Mouse (Mus musculus) bone marrow, adult 2 months (tissue): ENCODE results near the gene Fdxacb1. TPM values are rescaled to one million over a fixed set of nuclear protein-coding genes. Genes with fewer than 3 reads are reported as not detected.

Experiments used
- H3K27ac ChIP-seq: fragments of 200-500 bp; 2 replicates; pipeline ENCODE4 v1.5.1; 2012; ENCODE audit warnings: low read depth, mild to moderate bottlenecking, control low read depth, inconsistent platforms, low read length; ENCODE audit not compliant: control insufficient read depth, poor library complexity, insufficient read depth
- H3K4me1 ChIP-seq: fragments of 200-500 bp; 2 replicates; pipeline ENCODE4 v1.6.1; 2011; ENCODE audit warnings: low read length; ENCODE audit not compliant: control insufficient read depth, insufficient read depth
- H3K4me3 ChIP-seq: fragments of 200-500 bp; replicated peaks from 2 replicates; pipeline ENCODE3; 2011; ENCODE audit warnings: mild to moderate bottlenecking, low read depth, low read length, control low read depth; ENCODE audit not compliant: control insufficient read depth
- CTCF ChIP-seq: fragments of 200-500 bp; IDR thresholded peaks from 2 replicates; pipeline ENCODE4 v1.5.1; 2011; ENCODE audit warnings: low read length, control low read depth; ENCODE audit not compliant: control insufficient read depth, insufficient read depth
- POLR2A ChIP-seq: fragments of 200-500 bp; IDR thresholded peaks from 2 replicates; pipeline ENCODE4 v1.6.1; 2011; ENCODE audit warnings: low read depth, mild to moderate bottlenecking, control low read depth, low read length, borderline replicate concordance; ENCODE audit not compliant: control insufficient read depth
- WGBS: fragments of 180-500 bp; shearing (Covaris S2); methylation state at CpG from one replicate; pipeline ENCODE4 v1.1.7; 2018; 5-methylcytosine and 5-hydroxymethylcytosine counted together
- polyA plus RNA-seq: library from polyadenylated mRNA; stranded (reverse); fragments of >200 nt; gene quantifications from 2 replicates; pipeline ENCODE4 v1.2.4, GENCODE M21; 2011; ENCODE audit warnings: low replicate concordance; ENCODE audit not compliant: missing spikeins, insufficient read depth, insufficient read length

Fdxacb1 gene
- polyA plus RNA-seq, 1 experiment: 5.5 TPM

- Histone ChIP-seq H3K4me3 (no peak overlapping the region), H3K4me1 (no peaks in the 10 kb centered on the region; the same call in 1 of the 2 replicates), H3K27ac (no peak overlapping the region)
- 92% methylated on average over 6 of the region's 6 CpGs for WGBS
- TF ChIP-seq POLR2A: no peak
- no peak for TF ChIP-seq CTCF
Observed at GRCm38 (mm10) chr9:50819716-50820115, 51.7 kb downstream of the Fdxacb1 start.

DNA sequence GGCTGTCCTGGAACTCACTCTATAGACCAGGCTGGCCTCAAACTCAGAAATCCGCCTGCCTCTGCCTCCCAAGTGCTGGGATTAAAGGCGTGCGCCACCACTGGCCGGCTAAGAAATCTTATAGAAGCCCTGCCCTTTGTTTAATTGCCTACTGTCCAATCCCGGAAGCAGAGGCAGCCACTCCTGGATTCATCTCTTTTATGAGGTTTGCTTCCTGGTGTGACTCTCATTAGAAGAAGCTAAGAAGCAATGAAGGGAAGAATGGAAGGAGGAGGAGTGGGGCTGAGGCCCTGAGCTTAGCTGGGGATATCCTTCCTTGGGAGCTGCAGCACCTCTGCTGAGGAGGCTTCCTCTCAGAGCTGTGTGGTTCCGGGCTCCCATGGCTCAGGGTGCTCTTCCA is 53.6 kb downstream of the Fdxacb1 start:
- WGBS: 97% methylated on average over 6 of the region's 6 CpGs
- Histone ChIP-seq H3K27ac (no peak overlapping the region), H3K4me3 (no peak overlapping the region), H3K4me1 (no peaks in the 10 kb centered on the region; the same call in 1 of the 2 replicates)
- TF ChIP-seq POLR2A (no peak), CTCF (no peak)

- TF ChIP-seq CTCF (no peak), POLR2A (no peak)
- Histone ChIP-seq H3K4me1 (no peaks in the 10 kb centered on the region; the same call in 1 of the 2 replicates), H3K4me3 (no peak overlapping the region), H3K27ac (no peak overlapping the region)
- WGBS: 91% methylated on average over 5 of the region's 5 CpGs
Observed at GRCm38 (mm10) chr9:50822216-50822615, 54.2 kb downstream of the Fdxacb1 start.

Other genes with a start within 250 kb of the Fdxacb1 start
- 14.5 and 35.7 TPM in 2 replicates for gene Pts, start 239.5 kb upstream of the Fdxacb1 start, polyA plus RNA-seq
- 11.9 and 18.4 TPM in 2 replicates for gene Il18, start 213.4 kb upstream of the Fdxacb1 start, polyA plus RNA-seq
- 1.1 and 1.9 TPM in 2 replicates for gene Bco2, start 213.1 kb upstream of the Fdxacb1 start, polyA plus RNA-seq
- gene Tex12, start 206.9 kb upstream of the Fdxacb1 start, polyA plus RNA-seq: not detected in 2 replicates
- gene Sdhd, start 164.4 kb upstream of the Fdxacb1 start, polyA plus RNA-seq: 63.1 and 65.6 TPM in 2 replicates
- 41.7 and 54.8 TPM in 2 replicates for gene Timm8b, start 164.3 kb upstream of the Fdxacb1 start, polyA plus RNA-seq
- gene Pih1d2, start 150.9 kb upstream of the Fdxacb1 start, polyA plus RNA-seq: 2.5 TPM in 1 of 2 replicates, not detected in the other
- 6.1 and 13.0 TPM in 2 replicates for gene Nkapd1, start 150.8 kb upstream of the Fdxacb1 start, polyA plus RNA-seq
- gene Dlat, start 108.5 kb upstream of the Fdxacb1 start, polyA plus RNA-seq: 13.0 and 13.8 TPM in 2 replicates
- gene Dixdc1, start 28.7 kb upstream of the Fdxacb1 start, polyA plus RNA-seq: 0.29 TPM in 1 of 2 replicates, not detected in the other
- not detected in 2 replicates for gene 2310030G06Rik, start 21.7 kb upstream of the Fdxacb1 start, polyA plus RNA-seq
- gene Cryab, start 16.9 kb upstream of the Fdxacb1 start, polyA plus RNA-seq: 6.9 and 10.5 TPM in 2 replicates
- gene Hspb2, start 15.9 kb upstream of the Fdxacb1 start, polyA plus RNA-seq: not detected in 2 replicates
- gene Alg9, start 6.8 kb downstream of the Fdxacb1 start, polyA plus RNA-seq: 9.7 and 10.2 TPM in 2 replicates
- 24.7 and 32.8 TPM in 2 replicates for gene 1110032A03Rik, start 7.3 kb downstream of the Fdxacb1 start, polyA plus RNA-seq
- 18.1 and 29.1 TPM in 2 replicates for gene Ppp2r1b, start 77.1 kb downstream of the Fdxacb1 start, polyA plus RNA-seq
- gene Sik2, start 240.8 kb downstream of the Fdxacb1 start, polyA plus RNA-seq: 11.7 and 17.3 TPM in 2 replicates